10 mouse cellular contexts compared by ENCODE assay signal in genomic region chr15:99615246-99615645, GRCm38 (mm10). TPM values are rescaled to one million over a fixed set of nuclear protein-coding genes. Genes with fewer than 3 reads are reported as not detected.
DNase-seq lines count a peak whose midpoint lies in the region; ATAC-seq and TF ChIP-seq lines count a peak whose summit lies in the region.
"Had no signal": no experiment of that assay in that cellular context is flagged by ENCODE, and none has a peak within 500 bp of the region (broad histone marks: within the 10 kb centered on the region; RNA-seq: fewer than 3 reads in every experiment).

No protein-coding gene starts in this region.

- peaks cover 21% of the 10 kb centered on the region for H3K4me1 ChIP-seq in kidney, embryonic 15.5 days
- peaks cover 3% of the 10 kb centered on the region for H3K4me1 ChIP-seq in liver, postnatal 0 days (ENCODE audit: insufficient read depth)

- no peak for TF ChIP-seq CTCF in liver, postnatal 0 days (IDR thresholded peaks at IDR 0.05; ENCODE audit: low read depth)

- H3K9me3 ChIP-seq in kidney, embryonic 15.5 days (replicated peaks), result no peaks in the 10 kb centered on the region
- H3K9me3 ChIP-seq in liver, postnatal 0 days (ENCODE audit: low read length), result 0 out of 2 replicates have a peak, but pooled peaks cover 3% of the 10 kb centered on the region

- DNase-seq in kidney, postnatal 25 days, result no peak
- peak; percentile 39 to 46 for DNase-seq in cerebellum, postnatal 25 days
- no peak for DNase-seq in liver, postnatal 0 days
- DNase-seq in retina, postnatal 7 days (ENCODE audit: low read depth, low spot score), result peak; percentile 71
- DNase-seq in layer of hippocampus, postnatal 36 days, result no peak
- DNase-seq: liver, embryonic 13.5 days had no signal

- H3K4me3 ChIP-seq in kidney, embryonic 15.5 days (replicated peaks), result no peak overlapping the region
- H3K4me3 ChIP-seq in liver, postnatal 0 days (ENCODE audit: low read depth, low read length), result no peak overlapping the region
- H3K4me3 ChIP-seq: embryonic facial prominence, embryonic 12.5 days; liver, embryonic 13.5 days had no signal

- WGBS in kidney, embryonic 15.5 days, result 39% methylated on average over 9 of the region's 9 CpGs
- 58% methylated on average over 9 of the region's 9 CpGs for WGBS in liver, postnatal 0 days (ENCODE audit: insufficient replicate concordance)

- peak overlapping the region; percentile 32 for H3K4me2 ChIP-seq in kidney, embryonic 15.5 days
- H3K4me2 ChIP-seq in liver, postnatal 0 days (ENCODE audit: low read depth, low read length), result no peak overlapping the region
- H3K4me2 ChIP-seq: liver, embryonic 13.5 days had no signal

- H3K27ac ChIP-seq in kidney, embryonic 15.5 days, result peak overlapping the region; percentile 13; the same call in 1 of the 2 replicates
- no peak overlapping the region for H3K27ac ChIP-seq in liver, postnatal 0 days (ENCODE audit: low read depth)
- H3K27ac ChIP-seq: embryonic facial prominence, embryonic 12.5 days; liver, embryonic 13.5 days had no signal

- no peak for TF ChIP-seq EP300 in liver, postnatal 0 days (IDR thresholded peaks at IDR 0.05; ENCODE audit: low read depth)

- ATAC-seq in kidney, embryonic 15.5 days (replicated peaks; ENCODE audit: low FRiP score), result no peak
- peak; percentile 53; the same call in 1 of the 2 replicates for ATAC-seq in liver, postnatal 0 days
- no peak for ATAC-seq in megakaryocyte, adult 5-6 weeks (ENCODE audit: poor library complexity, severe bottlenecking)

- peaks cover 8% of the 10 kb centered on the region for H3K36me3 ChIP-seq in kidney, embryonic 15.5 days
- peaks cover 4% of the 10 kb centered on the region; the same call in 1 of the 2 replicates for H3K36me3 ChIP-seq in liver, postnatal 0 days (replicated peaks; ENCODE audit: insufficient read depth, low read length)

- no peak overlapping the region for H3K9ac ChIP-seq in kidney, embryonic 15.5 days
- H3K9ac ChIP-seq in liver, postnatal 0 days (replicated peaks), result no peak overlapping the region
- H3K9ac ChIP-seq: embryonic facial prominence, embryonic 12.5 days; liver, embryonic 13.5 days had no signal

- H3K27me3 ChIP-seq in kidney, embryonic 15.5 days, result peaks cover 11% of the 10 kb centered on the region; the same call in 1 of the 2 replicates
- peaks cover 20% of the 10 kb centered on the region for H3K27me3 ChIP-seq in liver, postnatal 0 days (ENCODE audit: insufficient read depth, low read length)

RNA-seq across cellular contexts. Expression of gene Aqp6, which starts 14.0 kb away (rescaled TPM):
- polyA plus RNA-seq in kidney, embryonic 15.5 days (2015; fragmentation: Nextera tagmentation; extraction: Ambion mirVana), result 0.08 TPM in 1 of 2 replicates, not detected in the other
- polyA plus RNA-seq in liver, postnatal 0 days (2015; fragmentation: Nextera tagmentation; extraction: Ambion mirVana), result not detected in 2 replicates
- total RNA-seq in megakaryocyte, adult 5-6 weeks (2015), result not detected in 2 replicates
- total RNA-seq in megakaryocyte, adult 5-6 weeks (2017), result not detected in 2 replicates
- under 1 TPM in 1 of 2 experiments, not detected in 1; 0.25 TPM for total RNA-seq in layer of hippocampus, postnatal 36 days (2021)
- total RNA-seq: heart, postnatal 10 days had no signal
- polyA plus RNA-seq: liver, embryonic 13.5 days had no signal

RNA-seq across cellular contexts. Expression of gene Aqp5, which starts 24.7 kb away (rescaled TPM):
- 1.5 and 2.6 TPM in 2 replicates for polyA plus RNA-seq in kidney, embryonic 15.5 days (2015; fragmentation: Nextera tagmentation; extraction: Ambion mirVana)
- polyA plus RNA-seq in liver, postnatal 0 days (2015; fragmentation: Nextera tagmentation; extraction: Ambion mirVana), result 0.14 TPM in 1 of 2 replicates, not detected in the other
- not detected in 2 replicates for total RNA-seq in megakaryocyte, adult 5-6 weeks (2015)
- total RNA-seq in megakaryocyte, adult 5-6 weeks (2017), result not detected in 2 replicates
- total RNA-seq in layer of hippocampus, postnatal 36 days (2021), result not detected

RNA-seq across cellular contexts. Expression of gene Racgap1, which starts 36.2 kb away (rescaled TPM):
- polyA plus RNA-seq in kidney, embryonic 15.5 days (2015; fragmentation: Nextera tagmentation; extraction: Ambion mirVana), result 141 and 147 TPM in 2 replicates
- polyA plus RNA-seq in liver, postnatal 0 days (2015; fragmentation: Nextera tagmentation; extraction: Ambion mirVana), result 28.6 and 31.9 TPM in 2 replicates
- 136 and 140 TPM in 2 replicates for total RNA-seq in megakaryocyte, adult 5-6 weeks (2015)
- 184 and 201 TPM in 2 replicates for total RNA-seq in megakaryocyte, adult 5-6 weeks (2017)
- 1 to 10 TPM; 5.2 TPM for total RNA-seq in layer of hippocampus, postnatal 36 days (2021)

RNA-seq across cellular contexts. Expression of gene Aqp2, which starts 36.4 kb away (rescaled TPM):
- polyA plus RNA-seq in kidney, embryonic 15.5 days (2015; fragmentation: Nextera tagmentation; extraction: Ambion mirVana), result 42.5 and 66.2 TPM in 2 replicates
- polyA plus RNA-seq in liver, postnatal 0 days (2015; fragmentation: Nextera tagmentation; extraction: Ambion mirVana), result not detected in 2 replicates
- total RNA-seq in megakaryocyte, adult 5-6 weeks (2015), result not detected in 2 replicates
- total RNA-seq in megakaryocyte, adult 5-6 weeks (2017), result not detected in 2 replicates
- not detected for total RNA-seq in layer of hippocampus, postnatal 36 days (2021)
- total RNA-seq: heart, postnatal 10 days had no signal
- polyA plus RNA-seq: embryonic facial prominence, embryonic 12.5 days; liver, embryonic 13.5 days had no signal

RNA-seq across cellular contexts. Expression of gene Asic1, which starts 54.9 kb away (rescaled TPM):
- polyA plus RNA-seq in kidney, embryonic 15.5 days (2015; fragmentation: Nextera tagmentation; extraction: Ambion mirVana), result 1.4 and 1.8 TPM in 2 replicates
- 0.38 and 0.54 TPM in 2 replicates for polyA plus RNA-seq in liver, postnatal 0 days (2015; fragmentation: Nextera tagmentation; extraction: Ambion mirVana)
- 0.05 TPM in 1 of 2 replicates, not detected in the other for total RNA-seq in megakaryocyte, adult 5-6 weeks (2015)
- 0.11 TPM in 1 of 2 replicates, not detected in the other for total RNA-seq in megakaryocyte, adult 5-6 weeks (2017)
- 10 to 100 TPM; 34.4 to 36.3 TPM for total RNA-seq in layer of hippocampus, postnatal 36 days (2021)

Comparison
In these comparisons a context has a peak if more than half of its experiments do, and no peak if none do; other contexts are left out.
1. DNase-seq: peak in cerebellum, postnatal 25 days (2 of 2) and retina, postnatal 7 days (single experiment); none in kidney, postnatal 25 days (0 of 2), liver, postnatal 0 days (single experiment) and layer of hippocampus, postnatal 36 days (0 of 2).
2. RNA of gene Racgap1, which starts 36.2 kb away (total RNA-seq): 136 to 201 TPM in megakaryocyte, adult 5-6 weeks; 5.2 TPM in layer of hippocampus, postnatal 36 days; every median in the first group is over 10 times any median in the second.